Mouse (Mus musculus): ENCODE measurements at regions not wholly inside any gene's neighbourhood (a gene's known extent, or its start where the extent isn't known, plus 50 kb on each side); places are given as distances from the start of the nearest gene placed in this dataset.
A peak's percentile ranks its signal among the peaks of the same experiment; 100 is the strongest.

DNA sequence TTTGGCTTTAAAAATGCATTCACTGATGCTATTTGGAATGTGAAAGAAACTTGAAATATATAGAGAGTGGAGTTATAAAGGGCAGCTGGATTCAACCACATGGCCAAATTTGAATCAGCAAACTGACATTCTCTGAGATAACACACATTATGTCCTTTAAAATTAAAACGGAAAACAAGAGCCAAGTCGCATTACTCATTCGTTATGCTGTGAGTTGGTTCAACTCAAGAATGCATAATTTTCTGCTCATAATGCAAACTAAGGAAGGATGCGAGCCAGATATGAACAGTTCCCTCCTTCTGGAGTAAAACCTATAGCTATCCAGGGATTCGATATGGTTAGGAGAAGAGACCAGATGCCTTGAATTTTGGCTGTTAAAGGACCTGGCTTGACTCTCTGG, 239.8 kb upstream of the G2e3 start:
- Histone ChIP-seq H3K27me3 (replicated peaks; ENCODE audit: control insufficient read depth, insufficient read depth, low read length) (no peaks in the 10 kb centered on the region), H3K4me3 (ENCODE audit: low read depth, low read length) (no peak overlapping the region), H3K4me2 (ENCODE audit: low read length) (no peak overlapping the region), H3K9ac (ENCODE audit: low read length) (no peak overlapping the region), H3K27ac (ENCODE audit: low read depth, low read length) (no peak overlapping the region), H3K4me1 (ENCODE audit: control insufficient read depth, insufficient read depth, low read length) (no peaks in the 10 kb centered on the region; the same call in 1 of the 2 replicates), H3K9me3 (replicated peaks; ENCODE audit: control insufficient read depth, low read length) (no peaks in the 10 kb centered on the region), H3K36me3 (ENCODE audit: control insufficient read depth, insufficient read depth, low read length) (no peaks in the 10 kb centered on the region)
- WGBS: 75% methylated on average over 5 of the region's 5 CpGs
- ATAC-seq (peak; percentile 30; the same call in 1 of the 2 replicates), DNase-seq (ENCODE audit: low spot score) (peak; percentile 54)

DNA sequence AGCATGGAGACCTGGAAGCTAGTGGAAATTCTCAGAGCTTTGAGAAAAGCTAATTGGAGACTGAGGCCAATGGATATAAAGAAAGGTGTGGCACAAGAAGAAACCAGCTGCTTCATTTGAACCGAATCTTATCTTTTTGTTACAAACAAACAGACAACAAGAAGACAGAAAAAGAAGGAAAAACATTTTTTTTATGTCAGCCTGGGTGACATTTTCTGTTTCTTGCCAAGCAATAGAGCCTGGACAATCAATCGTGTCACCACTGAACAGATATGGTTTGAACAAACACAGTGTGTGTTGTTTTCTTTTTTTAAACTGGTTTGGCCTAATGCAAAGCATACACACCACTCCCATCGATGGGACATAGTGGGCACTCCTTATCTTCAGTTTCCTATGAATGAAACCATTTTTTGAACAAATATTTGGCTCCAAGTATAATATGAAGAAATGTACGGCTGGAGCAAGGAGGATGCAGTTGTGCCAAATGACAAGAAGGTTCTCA, 244.3 kb upstream of the G2e3 start:
- Histone ChIP-seq H3K36me3 (ENCODE audit: control insufficient read depth, insufficient read depth, low read length) (no peaks in the 10 kb centered on the region), H3K9me3 (replicated peaks; ENCODE audit: control insufficient read depth, low read length) (no peaks in the 10 kb centered on the region), H3K4me2 (ENCODE audit: low read length) (no peak overlapping the region), H3K27me3 (replicated peaks; ENCODE audit: control insufficient read depth, insufficient read depth, low read length) (no peaks in the 10 kb centered on the region), H3K4me3 (ENCODE audit: low read depth, low read length) (no peak overlapping the region), H3K27ac (ENCODE audit: low read depth, low read length) (no peak overlapping the region), H3K9ac (ENCODE audit: low read length) (no peak overlapping the region), H3K4me1 (ENCODE audit: control insufficient read depth, insufficient read depth, low read length) (0 out of 2 replicates have a peak, but pooled peaks cover 2% of the 10 kb centered on the region)
- ATAC-seq (no peak), DNase-seq (ENCODE audit: low spot score) (no peak)
- WGBS: 92% methylated on average over 4 of the region's 4 CpGs

DNA sequence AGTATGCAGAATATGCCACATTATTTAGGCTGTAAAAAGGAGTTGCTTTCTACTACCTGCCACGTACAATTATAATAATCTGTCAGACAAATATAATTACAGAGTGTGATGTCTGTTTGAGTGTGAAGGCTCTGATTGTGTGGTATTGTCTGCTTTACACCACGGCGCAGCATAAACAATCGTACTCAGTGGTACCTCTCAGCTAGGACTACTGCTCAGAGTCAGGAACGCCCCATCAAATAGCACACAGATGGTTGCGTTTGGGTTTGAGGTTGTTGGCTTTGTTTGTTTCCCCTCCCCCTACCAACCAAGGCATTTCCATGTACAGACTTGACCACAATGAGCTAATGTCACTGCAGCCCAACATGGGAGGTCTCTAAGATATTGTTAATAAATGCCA, 246.2 kb upstream of the G2e3 start:
- no peak overlapping the region for H3K4me2 ChIP-seq (ENCODE audit: low read length)
- H3K9ac ChIP-seq (ENCODE audit: low read length): no peak overlapping the region
- whole genome bisulfite sequencing: 77% methylated on average over 6 of the region's 6 CpGs
- H3K27ac ChIP-seq (ENCODE audit: low read depth, low read length): no peak overlapping the region
- H3K4me3 ChIP-seq (ENCODE audit: low read depth, low read length): no peak overlapping the region
- DNase-seq (ENCODE audit: low spot score) (no peak), ATAC-seq (0 out of 2 replicates have a peak, but pooled peaks have one; percentile 37)
- H3K4me1 ChIP-seq (ENCODE audit: control insufficient read depth, insufficient read depth, low read length): 0 out of 2 replicates have a peak, but pooled peaks cover 2% of the 10 kb centered on the region
- H3K9me3 ChIP-seq (replicated peaks; ENCODE audit: control insufficient read depth, low read length): no peaks in the 10 kb centered on the region
- no peaks in the 10 kb centered on the region for H3K36me3 ChIP-seq (ENCODE audit: control insufficient read depth, insufficient read depth, low read length)
- H3K27me3 ChIP-seq (replicated peaks; ENCODE audit: control insufficient read depth, insufficient read depth, low read length): no peaks in the 10 kb centered on the region

DNA sequence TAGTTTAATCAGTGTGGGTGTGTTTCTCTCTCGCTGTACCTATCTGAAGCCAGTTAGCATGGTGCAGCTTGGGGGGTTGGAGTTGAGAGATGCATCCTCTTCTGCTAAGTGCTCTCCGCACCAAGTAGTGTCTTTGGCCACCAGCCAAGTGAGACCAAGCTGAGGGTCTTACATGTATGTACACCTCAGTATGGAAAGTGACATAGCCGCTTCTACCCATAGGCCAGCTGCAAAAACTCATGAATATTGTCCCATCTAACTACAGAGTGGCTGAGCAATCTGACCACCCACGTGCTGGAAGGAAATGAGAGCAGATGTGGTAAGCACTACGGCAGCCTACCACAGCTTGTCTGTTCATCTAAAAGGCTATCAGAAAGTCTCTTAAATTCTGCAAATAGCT, 247.0 kb upstream of the G2e3 start:
- Histone ChIP-seq H3K4me3 (ENCODE audit: low read depth, low read length) (no peak overlapping the region), H3K27me3 (replicated peaks; ENCODE audit: control insufficient read depth, insufficient read depth, low read length) (no peaks in the 10 kb centered on the region), H3K4me1 (ENCODE audit: control insufficient read depth, insufficient read depth, low read length) (0 out of 2 replicates have a peak, but pooled peaks cover 2% of the 10 kb centered on the region), H3K9me3 (replicated peaks; ENCODE audit: control insufficient read depth, low read length) (no peaks in the 10 kb centered on the region), H3K36me3 (ENCODE audit: control insufficient read depth, insufficient read depth, low read length) (no peaks in the 10 kb centered on the region), H3K4me2 (ENCODE audit: low read length) (no peak overlapping the region), H3K27ac (ENCODE audit: low read depth, low read length) (no peak overlapping the region), H3K9ac (ENCODE audit: low read length) (no peak overlapping the region)
- DNase-seq (ENCODE audit: low spot score) (no peak), ATAC-seq (0 out of 2 replicates have a peak, but pooled peaks have one; percentile 34)
- WGBS: 90% methylated on average over 5 of the region's 5 CpGs

DNA sequence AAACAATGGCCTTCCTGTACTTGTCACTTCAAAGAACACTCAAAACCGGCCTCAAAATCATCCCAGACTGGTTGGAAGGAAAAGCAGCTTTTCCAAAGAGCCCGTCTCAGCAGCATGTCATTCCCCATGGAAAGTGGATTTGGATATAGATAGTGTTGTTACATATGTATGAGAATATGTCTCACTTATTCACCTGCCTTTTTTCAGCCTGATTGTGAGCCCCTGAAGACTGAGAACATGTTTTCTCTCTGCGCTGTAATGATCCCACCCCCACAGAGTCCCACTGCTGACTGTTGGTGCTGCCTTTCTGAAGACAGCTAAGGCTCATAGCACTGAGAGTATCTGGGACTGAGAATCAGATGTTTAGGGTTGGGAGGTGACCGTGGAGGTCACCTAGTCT, 251.9 kb upstream of the G2e3 start:
- Histone ChIP-seq H3K4me1 (ENCODE audit: control insufficient read depth, insufficient read depth, low read length) (no peaks in the 10 kb centered on the region), H3K27me3 (replicated peaks; ENCODE audit: control insufficient read depth, insufficient read depth, low read length) (no peaks in the 10 kb centered on the region), H3K9me3 (replicated peaks; ENCODE audit: control insufficient read depth, low read length) (no peaks in the 10 kb centered on the region), H3K4me2 (ENCODE audit: low read length) (no peak overlapping the region), H3K27ac (ENCODE audit: low read depth, low read length) (no peak overlapping the region), H3K9ac (ENCODE audit: low read length) (no peak overlapping the region), H3K36me3 (ENCODE audit: control insufficient read depth, insufficient read depth, low read length) (no peaks in the 10 kb centered on the region), H3K4me3 (ENCODE audit: low read depth, low read length) (no peak overlapping the region)
- DNase-seq (ENCODE audit: low spot score): no peak
- WGBS: 82% methylated on average over 4 of the region's 4 CpGs
- peak; percentile 44; the same call in 1 of the 2 replicates for ATAC-seq

DNA sequence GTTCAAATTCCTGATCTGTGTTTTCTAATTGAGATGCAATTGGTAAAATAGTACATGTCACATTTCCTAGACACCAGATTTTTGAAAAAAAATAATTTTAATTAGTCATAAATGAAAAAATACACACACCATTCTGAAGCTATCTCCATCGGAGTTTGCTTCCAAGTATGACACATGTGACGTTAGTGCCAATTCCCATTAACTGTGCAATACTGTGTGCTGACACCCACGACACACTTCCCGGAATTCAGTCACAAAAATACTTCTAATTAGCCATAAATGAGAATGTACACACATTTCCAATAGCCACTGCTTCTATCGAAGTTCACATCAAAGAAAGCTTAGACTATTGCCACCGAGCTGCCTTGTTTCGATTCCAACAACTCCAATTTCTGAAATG, 258.5 kb upstream of the G2e3 start:
- Histone ChIP-seq H3K4me1 (ENCODE audit: control insufficient read depth, insufficient read depth, low read length) (no peaks in the 10 kb centered on the region), H3K9me3 (replicated peaks; ENCODE audit: control insufficient read depth, low read length) (no peaks in the 10 kb centered on the region), H3K9ac (ENCODE audit: low read length) (no peak overlapping the region), H3K27ac (ENCODE audit: low read depth, low read length) (no peak overlapping the region), H3K4me3 (ENCODE audit: low read depth, low read length) (no peak overlapping the region), H3K4me2 (ENCODE audit: low read length) (no peak overlapping the region), H3K27me3 (replicated peaks; ENCODE audit: control insufficient read depth, insufficient read depth, low read length) (no peaks in the 10 kb centered on the region), H3K36me3 (ENCODE audit: control insufficient read depth, insufficient read depth, low read length) (no peaks in the 10 kb centered on the region)
- peak; percentile 48 for DNase-seq (ENCODE audit: low spot score)
- WGBS: 68% methylated on average over 7 of the region's 7 CpGs
- no peak; the same call in 1 of the 2 replicates for ATAC-seq

DNA sequence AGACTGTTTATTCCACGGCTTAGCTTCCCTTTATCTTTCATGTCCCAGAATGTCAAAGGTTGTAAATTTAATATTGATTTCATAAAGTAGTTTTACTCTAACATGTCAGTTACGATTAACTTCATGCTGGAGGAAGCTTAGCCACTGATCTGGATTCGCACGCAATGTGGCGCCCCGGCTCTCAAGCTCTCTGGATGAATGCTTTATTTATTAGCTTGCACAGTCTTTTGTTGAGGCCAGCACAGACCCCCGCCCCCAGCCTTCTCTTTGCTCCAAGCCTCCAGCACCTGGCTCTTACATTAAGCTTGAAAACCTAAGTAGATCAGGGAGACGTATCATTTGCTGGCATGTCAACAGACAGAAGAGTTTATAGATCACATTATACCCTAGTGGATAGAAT, 266.1 kb upstream of the G2e3 start:
- Histone ChIP-seq H3K9ac (ENCODE audit: low read length) (no peak overlapping the region), H3K4me1 (ENCODE audit: control insufficient read depth, insufficient read depth, low read length) (peaks cover 7% of the 10 kb centered on the region), H3K4me3 (ENCODE audit: low read depth, low read length) (no peak overlapping the region), H3K27me3 (replicated peaks; ENCODE audit: control insufficient read depth, insufficient read depth, low read length) (no peaks in the 10 kb centered on the region), H3K36me3 (ENCODE audit: control insufficient read depth, insufficient read depth, low read length) (no peaks in the 10 kb centered on the region), H3K27ac (ENCODE audit: low read depth, low read length) (no peak overlapping the region), H3K4me2 (ENCODE audit: low read length) (no peak overlapping the region), H3K9me3 (replicated peaks; ENCODE audit: control insufficient read depth, low read length) (no peaks in the 10 kb centered on the region)
- WGBS: 23% methylated on average over 8 of the region's 8 CpGs
- ATAC-seq: peak; percentile 83
- peak; percentile 41 for DNase-seq (ENCODE audit: low spot score)

DNA sequence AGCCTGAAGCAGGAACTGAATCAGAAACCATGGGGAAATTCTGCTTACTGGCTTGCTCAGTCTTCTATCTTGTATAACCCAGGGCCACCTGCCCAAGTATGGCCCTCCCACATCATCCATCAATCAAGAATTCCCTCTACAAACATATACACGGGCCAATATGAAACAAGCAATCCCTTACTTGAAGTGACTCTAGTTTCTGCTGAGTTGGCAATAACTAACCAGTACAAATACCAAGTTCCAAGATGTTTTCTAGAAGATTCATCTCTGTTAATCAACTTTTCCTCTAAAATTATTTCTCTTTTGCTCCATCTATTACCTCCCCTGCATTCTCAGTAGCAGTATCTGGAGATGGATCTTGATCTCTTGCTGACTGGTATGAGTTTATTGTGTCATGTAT, 274.4 kb upstream of the G2e3 start:
- Histone ChIP-seq H3K27ac (ENCODE audit: low read depth, low read length) (no peak overlapping the region), H3K9ac (ENCODE audit: low read length) (no peak overlapping the region), H3K4me1 (ENCODE audit: control insufficient read depth, insufficient read depth, low read length) (no peaks in the 10 kb centered on the region), H3K4me2 (ENCODE audit: low read length) (no peak overlapping the region), H3K36me3 (ENCODE audit: control insufficient read depth, insufficient read depth, low read length) (no peaks in the 10 kb centered on the region), H3K9me3 (replicated peaks; ENCODE audit: control insufficient read depth, low read length) (no peaks in the 10 kb centered on the region), H3K27me3 (replicated peaks; ENCODE audit: control insufficient read depth, insufficient read depth, low read length) (no peaks in the 10 kb centered on the region), H3K4me3 (ENCODE audit: low read depth, low read length) (no peak overlapping the region)
- ATAC-seq: no peak
- no peak for DNase-seq (ENCODE audit: low spot score)
- 91% methylated on average over 1 of the region's 1 CpGs for WGBS

DNA sequence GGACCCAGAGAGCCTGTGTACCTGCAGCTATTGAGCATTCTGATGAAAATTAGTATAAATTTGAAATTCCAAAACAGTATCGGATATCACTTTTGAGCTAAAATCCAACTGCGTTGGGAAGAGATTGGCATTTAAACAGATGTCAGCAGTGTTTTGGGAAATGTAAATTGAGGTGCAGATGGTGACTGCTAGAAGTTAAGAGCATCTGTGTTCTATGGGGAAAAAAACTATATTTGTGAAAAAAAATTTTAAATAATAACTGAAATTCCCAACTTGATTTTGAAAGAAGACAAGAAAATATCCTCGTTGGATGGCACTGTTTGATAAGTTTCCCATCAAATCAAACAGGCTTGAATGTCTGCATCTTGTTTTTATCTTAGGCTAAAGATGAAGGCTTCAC, 286.9 kb upstream of the G2e3 start:
- H3K27me3 ChIP-seq (replicated peaks; ENCODE audit: control insufficient read depth, insufficient read depth, low read length): no peaks in the 10 kb centered on the region
- DNase-seq (ENCODE audit: low spot score) (peak; percentile 27), ATAC-seq (no peak)
- 81% methylated on average over 3 of the region's 3 CpGs for WGBS
- H3K4me1 ChIP-seq (ENCODE audit: control insufficient read depth, insufficient read depth, low read length): peaks cover 5% of the 10 kb centered on the region; the same call in 1 of the 2 replicates
- H3K4me2 ChIP-seq (ENCODE audit: low read length): no peak overlapping the region
- no peaks in the 10 kb centered on the region for H3K9me3 ChIP-seq (replicated peaks; ENCODE audit: control insufficient read depth, low read length)
- H3K9ac ChIP-seq (ENCODE audit: low read length): no peak overlapping the region
- H3K4me3 ChIP-seq (ENCODE audit: low read depth, low read length): no peak overlapping the region
- H3K36me3 ChIP-seq (ENCODE audit: control insufficient read depth, insufficient read depth, low read length): no peaks in the 10 kb centered on the region
- no peak overlapping the region for H3K27ac ChIP-seq (ENCODE audit: low read depth, low read length)
